Mouse (Mus musculus): ENCODE data around the gene Scaf8. TPM values are rescaled to one million over a fixed set of nuclear protein-coding genes. Genes with fewer than 3 reads are reported as not detected.
A peak's percentile ranks its signal among the peaks of the same experiment; 100 is the strongest.
"Not testable (repeated sequence)": the region's sequence is repeated elsewhere in the genome, so short reads cannot be mapped to it uniquely, and the experiment has no call there.

Scaf8 gene
- polyA plus RNA-seq, 1 experiment from 2014 or later = 11.9 TPM

- Histone ChIP-seq H3K27me3 (replicated peaks; ENCODE audit: control insufficient read depth, insufficient read depth, low read length) (no peaks in the 10 kb centered on the region), H3K27ac (ENCODE audit: low read depth, low read length) (no peak overlapping the region), H3K36me3 (ENCODE audit: control insufficient read depth, insufficient read depth, low read length) (no peaks in the 10 kb centered on the region), H3K9ac (ENCODE audit: low read depth, low read length) (no peak overlapping the region), H3K4me1 (ENCODE audit: control insufficient read depth, insufficient read depth, low read depth, low read length) (0 out of 2 replicates have a peak, but pooled peaks cover 7% of the 10 kb centered on the region), H3K4me2 (ENCODE audit: low read length) (no peak overlapping the region), H3K4me3 (ENCODE audit: low read length) (no peak overlapping the region), H3K9me3 (ENCODE audit: control insufficient read depth, low read length) (no peaks in the 10 kb centered on the region)
- ATAC-seq = 0 out of 2 replicates have a peak, but pooled peaks have one; percentile 15
- 69% methylated on average over 3 of the region's 3 CpGs for WGBS
These were observed 23.6 kb downstream of the Scaf8 start for GRCm38 (mm10) chr17:3138387-3138786.

- ATAC-seq = no peak
- Histone ChIP-seq H3K4me2 (ENCODE audit: low read length) (no peak overlapping the region), H3K9ac (ENCODE audit: low read depth, low read length) (no peak overlapping the region), H3K27me3 (replicated peaks; ENCODE audit: control insufficient read depth, insufficient read depth, low read length) (no peaks in the 10 kb centered on the region), H3K9me3 (ENCODE audit: control insufficient read depth, low read length) (no peaks in the 10 kb centered on the region), H3K4me3 (ENCODE audit: low read length) (no peak overlapping the region), H3K36me3 (ENCODE audit: control insufficient read depth, insufficient read depth, low read length) (no peaks in the 10 kb centered on the region), H3K27ac (ENCODE audit: low read depth, low read length) (no peak overlapping the region), H3K4me1 (ENCODE audit: control insufficient read depth, insufficient read depth, low read depth, low read length) (0 out of 2 replicates have a peak, but pooled peaks cover 7% of the 10 kb centered on the region)
- WGBS = 94% methylated on average over 1 of the region's 1 CpGs
These were observed 25.3 kb downstream of the Scaf8 start for GRCm38 (mm10) chr17:3140100-3140499.

DNA sequence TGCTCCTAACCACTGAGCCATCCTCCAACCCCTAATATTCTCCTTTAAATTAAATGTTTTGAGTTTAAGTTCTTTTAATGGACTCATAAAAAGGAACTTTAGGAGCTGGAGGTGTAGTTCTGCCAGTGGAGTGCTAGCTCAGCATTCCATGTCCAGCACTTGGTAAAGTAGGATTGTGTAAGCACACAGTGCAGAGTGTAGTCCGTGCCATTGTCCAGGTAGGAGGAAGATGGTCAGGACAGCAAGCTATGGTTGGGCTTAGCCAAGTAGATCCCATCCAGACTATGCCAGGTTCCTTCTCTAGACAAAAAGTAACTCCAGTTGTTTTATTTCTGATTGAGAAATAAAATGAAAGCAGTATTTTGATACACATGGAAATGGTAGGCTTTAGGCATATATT is 34.1 kb downstream of the Scaf8 start:
- Histone ChIP-seq H3K27ac (ENCODE audit: low read depth, low read length) (no peak overlapping the region), H3K27me3 (replicated peaks; ENCODE audit: control insufficient read depth, insufficient read depth, low read length) (no peaks in the 10 kb centered on the region), H3K9me3 (ENCODE audit: control insufficient read depth, low read length) (no peaks in the 10 kb centered on the region), H3K4me3 (ENCODE audit: low read length) (no peak overlapping the region), H3K36me3 (ENCODE audit: control insufficient read depth, insufficient read depth, low read length) (peaks cover 2% of the 10 kb centered on the region; the same call in 1 of the 2 replicates), H3K9ac (ENCODE audit: low read depth, low read length) (no peak overlapping the region), H3K4me2 (ENCODE audit: low read length) (no peak overlapping the region), H3K4me1 (ENCODE audit: control insufficient read depth, insufficient read depth, low read depth, low read length) (no peaks in the 10 kb centered on the region)
- no peak for ATAC-seq
- 97% methylated on average over 1 of the region's 1 CpGs for WGBS

DNA sequence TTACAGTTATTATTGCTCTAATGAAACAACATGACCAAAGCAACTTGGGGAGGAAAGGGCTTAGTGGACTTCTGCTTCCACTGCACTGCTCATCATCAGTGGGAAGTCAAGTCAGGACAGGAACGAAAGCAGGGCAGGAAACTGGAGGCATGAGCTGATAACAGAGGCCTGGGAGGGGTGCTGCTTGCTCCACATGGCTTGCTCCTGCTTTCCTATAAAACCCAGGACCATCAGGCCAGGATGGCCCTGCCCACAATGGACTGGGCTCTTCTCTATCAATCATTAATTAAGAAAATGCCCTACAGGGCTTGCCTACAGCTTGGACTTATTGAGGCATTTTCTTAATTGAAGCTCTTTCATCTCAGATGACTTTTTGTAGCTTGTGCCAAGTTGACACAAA is 34.8 kb downstream of the Scaf8 start:
- Histone ChIP-seq H3K27ac (ENCODE audit: low read depth, low read length) (no peak overlapping the region), H3K4me2 (ENCODE audit: low read length) (no peak overlapping the region), H3K9me3 (ENCODE audit: control insufficient read depth, low read length) (no peaks in the 10 kb centered on the region), H3K36me3 (ENCODE audit: control insufficient read depth, insufficient read depth, low read length) (peaks cover 2% of the 10 kb centered on the region; the same call in 1 of the 2 replicates), H3K9ac (ENCODE audit: low read depth, low read length) (no peak overlapping the region), H3K4me1 (ENCODE audit: control insufficient read depth, insufficient read depth, low read depth, low read length) (no peaks in the 10 kb centered on the region), H3K27me3 (replicated peaks; ENCODE audit: control insufficient read depth, insufficient read depth, low read length) (no peaks in the 10 kb centered on the region), H3K4me3 (ENCODE audit: low read length) (no peak overlapping the region)
- 72% methylated on average over 1 of the region's 1 CpGs for WGBS
- ATAC-seq = no peak

GRCm38 (mm10) chr17:3150701-3151100 is 35.9 kb downstream of the Scaf8 start:
- 86% methylated on average over 1 of the region's 1 CpGs for WGBS
- not testable (repeated sequence) for H3K9me3 ChIP-seq (ENCODE audit: control insufficient read depth, low read length)

DNA sequence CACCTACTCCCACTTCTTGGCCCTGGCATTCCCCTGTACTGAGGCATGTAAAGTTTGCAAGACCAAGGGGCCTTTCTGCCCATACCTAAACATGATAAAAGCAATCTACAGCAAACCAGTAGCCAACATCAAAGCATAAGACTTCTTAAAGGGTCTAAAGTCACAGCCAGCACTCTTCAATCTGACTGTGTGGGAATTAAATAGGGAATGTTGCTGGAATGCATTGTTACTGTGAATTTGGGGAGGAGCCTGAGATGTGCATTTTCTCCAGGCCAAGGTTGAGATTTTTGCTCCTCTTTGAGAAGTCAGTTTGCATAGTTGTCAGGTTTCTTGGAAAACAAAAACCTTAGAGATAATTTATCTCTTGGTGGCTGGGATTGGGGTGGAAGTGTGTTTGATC is 36.4 kb downstream of the Scaf8 start:
- Histone ChIP-seq H3K4me1 (ENCODE audit: control insufficient read depth, insufficient read depth, low read depth, low read length) (no peaks in the 10 kb centered on the region), H3K36me3 (ENCODE audit: control insufficient read depth, insufficient read depth, low read length) (peaks cover 4% of the 10 kb centered on the region; the same call in 1 of the 2 replicates), H3K4me2 (ENCODE audit: low read length) (no peak overlapping the region), H3K9ac (ENCODE audit: low read depth, low read length) (no peak overlapping the region), H3K27me3 (replicated peaks; ENCODE audit: control insufficient read depth, insufficient read depth, low read length) (no peaks in the 10 kb centered on the region), H3K27ac (ENCODE audit: low read depth, low read length) (no peak overlapping the region), H3K4me3 (ENCODE audit: low read length) (no peak overlapping the region), H3K9me3 (ENCODE audit: control insufficient read depth, low read length) (no peaks in the 10 kb centered on the region)
- ATAC-seq = no peak

More at GRCm38 (mm10) chr17:3150701-3151100, 35.9 kb downstream of the Scaf8 start:
- not testable (repeated sequence) for H3K4me2 ChIP-seq (ENCODE audit: low read length); H3K36me3 ChIP-seq (ENCODE audit: control insufficient read depth, insufficient read depth, low read length); ATAC-seq; H3K4me1 ChIP-seq (ENCODE audit: control insufficient read depth, insufficient read depth, low read depth, low read length); H3K4me3 ChIP-seq (ENCODE audit: low read length); H3K9ac ChIP-seq (ENCODE audit: low read depth, low read length); H3K27me3 ChIP-seq (replicated peaks; ENCODE audit: control insufficient read depth, insufficient read depth, low read length); H3K27ac ChIP-seq (ENCODE audit: low read depth, low read length)

GRCm38 (mm10) chr17:3156176-3156575 is 41.4 kb downstream of the Scaf8 start:
- not testable (repeated sequence) for ATAC-seq; H3K27me3 ChIP-seq (replicated peaks; ENCODE audit: control insufficient read depth, insufficient read depth, low read length); H3K27ac ChIP-seq (ENCODE audit: low read depth, low read length); H3K9ac ChIP-seq (ENCODE audit: low read depth, low read length); H3K9me3 ChIP-seq (ENCODE audit: control insufficient read depth, low read length); H3K36me3 ChIP-seq (ENCODE audit: control insufficient read depth, insufficient read depth, low read length); H3K4me1 ChIP-seq (ENCODE audit: control insufficient read depth, insufficient read depth, low read depth, low read length); H3K4me3 ChIP-seq (ENCODE audit: low read length); H3K4me2 ChIP-seq (ENCODE audit: low read length)
- WGBS = 97% methylated on average over 9 of the region's 9 CpGs

DNA sequence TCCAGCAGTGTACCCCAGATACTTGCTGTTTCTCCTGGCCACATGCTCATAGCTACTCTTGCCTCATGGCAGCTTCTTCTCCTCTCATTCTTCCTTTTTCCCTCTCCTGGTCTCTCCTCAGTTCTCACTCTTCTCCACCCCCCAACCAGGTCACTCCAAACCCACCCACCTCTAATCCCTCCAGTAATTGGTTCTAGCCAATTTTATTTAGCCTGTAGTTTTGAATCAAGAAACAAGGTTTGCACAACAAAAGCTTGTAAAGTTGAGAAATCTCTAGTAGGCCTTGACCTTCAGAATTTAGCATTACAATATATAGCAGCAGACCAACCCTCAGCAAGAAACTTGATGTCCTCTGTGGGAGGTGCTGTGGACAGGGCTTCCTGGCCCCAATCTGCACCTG is 42.2 kb downstream of the Scaf8 start:
- Histone ChIP-seq H3K4me1 (ENCODE audit: control insufficient read depth, insufficient read depth, low read depth, low read length) (no peaks in the 10 kb centered on the region), H3K4me3 (ENCODE audit: low read length) (no peak overlapping the region), H3K4me2 (ENCODE audit: low read length) (no peak overlapping the region)

DNA sequence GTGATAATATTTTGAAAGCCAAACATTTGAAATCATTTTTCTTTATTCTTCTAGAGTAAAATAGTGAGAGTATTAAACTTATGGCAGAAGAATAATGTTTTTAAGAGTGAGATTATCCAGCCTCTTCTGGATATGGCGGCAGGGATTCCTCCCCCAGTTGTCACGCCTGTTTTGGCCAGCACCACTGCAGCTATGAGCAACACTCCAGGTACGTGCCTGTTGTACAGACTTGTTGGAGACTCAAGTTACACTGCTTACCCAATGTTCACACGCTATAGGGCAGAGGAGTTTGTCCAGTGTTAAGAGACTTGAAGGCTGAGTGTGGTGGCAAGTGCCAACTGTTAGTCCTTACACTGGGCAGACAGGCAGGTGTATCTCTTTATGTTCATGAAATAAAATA is 48.1 kb downstream of the Scaf8 start:
- H3K27ac ChIP-seq (ENCODE audit: low read depth, low read length) = no peak overlapping the region
- H3K9me3 ChIP-seq (ENCODE audit: control insufficient read depth, low read length) = no peaks in the 10 kb centered on the region
- ATAC-seq = no peak
- no peaks in the 10 kb centered on the region for H3K4me1 ChIP-seq (ENCODE audit: control insufficient read depth, insufficient read depth, low read depth, low read length)
- H3K36me3 ChIP-seq (ENCODE audit: control insufficient read depth, insufficient read depth, low read length) = peaks cover 3% of the 10 kb centered on the region
- H3K9ac ChIP-seq (ENCODE audit: low read depth, low read length) = no peak overlapping the region
- no peak overlapping the region for H3K4me3 ChIP-seq (ENCODE audit: low read length)
- 91% methylated on average over 4 of the region's 4 CpGs for WGBS
- H3K4me2 ChIP-seq (ENCODE audit: low read length) = no peak overlapping the region
- no peaks in the 10 kb centered on the region for H3K27me3 ChIP-seq (replicated peaks; ENCODE audit: control insufficient read depth, insufficient read depth, low read length)

More for the DNA sequence above, 42.2 kb downstream of the Scaf8 start:
- Histone ChIP-seq H3K9me3 (ENCODE audit: control insufficient read depth, low read length) (no peaks in the 10 kb centered on the region), H3K9ac (ENCODE audit: low read depth, low read length) (no peak overlapping the region), H3K27me3 (replicated peaks; ENCODE audit: control insufficient read depth, insufficient read depth, low read length) (no peaks in the 10 kb centered on the region), H3K27ac (ENCODE audit: low read depth, low read length) (no peak overlapping the region), H3K36me3 (ENCODE audit: control insufficient read depth, insufficient read depth, low read length) (peaks cover 7% of the 10 kb centered on the region)
- 0 out of 2 replicates have a peak, but pooled peaks have one; percentile 17 for ATAC-seq

GRCm38 (mm10) chr17:3180425-3180945 is 65.7 kb downstream of the Scaf8 start:
- ATAC-seq; H3K4me3 ChIP-seq (ENCODE audit: low read length); H3K4me1 ChIP-seq (ENCODE audit: control insufficient read depth, insufficient read depth, low read depth, low read length); H3K27ac ChIP-seq (ENCODE audit: low read depth, low read length); H3K9me3 ChIP-seq (ENCODE audit: control insufficient read depth, low read length); H3K36me3 ChIP-seq (ENCODE audit: control insufficient read depth, insufficient read depth, low read length); H3K27me3 ChIP-seq (replicated peaks; ENCODE audit: control insufficient read depth, insufficient read depth, low read length); H3K4me2 ChIP-seq (ENCODE audit: low read length); H3K9ac ChIP-seq (ENCODE audit: low read depth, low read length): not testable (repeated sequence)
- WGBS = 100% methylated on average over 1 of the region's 1 CpGs

Data from hindbrain, embryonic 16.5 days (tissue).